Mouse (Mus musculus) lung, adult 18-20 months (tissue): ENCODE results near the gene Ank3.

ENCODE experiments used
- DNase-seq, 2 experiments: peaks; one replicate each; pipeline ENCODE4 v3.0.0; 2022; ENCODE audit warnings: mixed read lengths in 2 of 2

The Ank3 gene

DNA sequence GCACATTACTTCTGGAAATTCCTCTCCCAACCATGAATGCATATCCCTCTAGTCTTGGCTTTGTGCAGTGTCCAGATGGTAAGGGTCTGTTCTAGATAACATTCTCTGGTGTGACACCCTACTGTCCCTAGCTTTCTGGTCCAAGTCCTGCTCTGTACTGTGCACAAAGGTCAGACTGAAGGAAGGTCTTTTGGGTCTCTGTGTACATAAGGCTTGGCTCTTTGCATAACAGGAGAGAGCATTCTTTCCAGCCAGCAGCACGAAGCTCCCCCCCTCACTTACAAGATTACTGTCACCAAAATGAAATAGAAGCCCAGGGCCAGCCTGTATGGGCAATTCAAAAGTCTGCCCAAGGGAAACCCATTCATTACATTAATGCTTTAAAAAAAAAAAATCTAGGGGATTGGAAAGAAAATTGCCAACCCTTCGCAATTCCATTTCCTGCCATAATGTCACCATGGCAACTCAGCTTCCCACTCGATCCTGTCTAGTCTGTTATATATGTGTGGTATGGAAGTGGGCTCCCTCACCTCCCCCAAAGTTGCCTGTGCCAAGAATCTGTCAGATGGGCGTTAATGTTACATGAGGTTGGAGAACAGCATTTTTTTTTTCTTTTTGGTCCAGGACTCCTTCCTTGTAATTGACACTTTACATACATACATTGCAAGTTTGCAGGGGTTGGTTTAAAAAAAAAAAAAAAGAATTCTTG lies 460.5 kb downstream of the Ank3 start:
- no peak for DNase-seq

GRCm38 (mm10) chr10:69859848-69860479 lies 461.4 kb downstream of the Ank3 start:
- no peak for DNase-seq

- DNase-seq: no peak
Measured at GRCm38 (mm10) chr10:69862829-69863228, 464.3 kb downstream of the Ank3 start.

DNA sequence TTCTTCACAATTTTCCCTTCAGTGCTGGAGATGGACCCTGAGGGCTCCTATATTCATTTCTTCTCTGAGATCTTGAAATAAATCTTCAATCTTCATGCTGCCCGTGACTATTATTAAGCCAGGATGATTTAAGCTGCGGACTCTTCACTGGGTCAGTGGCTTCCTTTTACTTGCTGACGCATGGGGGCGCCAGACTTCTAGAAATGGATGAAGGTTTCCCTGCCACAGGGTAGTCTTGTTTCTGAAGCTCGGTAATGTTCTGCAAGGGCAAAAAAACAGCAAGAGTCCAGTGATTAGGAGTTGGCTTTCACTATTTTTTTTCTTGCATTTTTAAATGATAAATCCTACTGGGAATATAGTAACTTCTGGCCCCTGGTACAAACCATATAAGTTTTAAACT lies 471.8 kb downstream of the Ank3 start:
- DNase-seq: peak; percentile 73 to 75

- DNase-seq: no peak
Measured at GRCm38 (mm10) chr10:69870947-69871346, 472.4 kb downstream of the Ank3 start.

DNA sequence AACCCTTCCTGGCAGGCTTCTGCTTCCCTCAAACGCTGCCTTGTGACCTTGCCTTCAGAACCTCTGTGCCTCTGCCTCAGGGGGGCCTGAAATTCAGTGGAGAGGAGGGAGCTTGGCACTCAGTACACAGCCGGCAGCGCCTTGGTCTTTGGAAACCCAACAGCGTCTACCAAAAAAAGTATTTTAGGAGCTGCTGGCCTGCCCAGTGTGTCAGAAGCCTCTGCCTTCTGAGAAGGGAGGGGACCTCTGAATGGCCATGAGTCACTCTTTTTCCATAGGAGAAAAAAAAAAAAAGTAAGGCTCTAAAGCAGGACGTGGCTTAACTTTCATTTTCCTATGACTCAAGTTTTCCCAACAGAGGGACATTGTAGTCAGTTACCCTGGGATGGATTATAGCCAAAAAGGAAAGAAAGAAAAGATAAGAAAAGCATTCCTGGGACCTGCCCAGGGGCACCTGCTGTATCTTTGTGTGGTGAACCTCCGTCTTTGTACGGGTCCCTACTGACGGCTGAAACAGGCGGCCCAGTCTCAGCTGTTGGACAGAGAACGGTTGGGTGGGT lies 473.7 kb downstream of the Ank3 start:
- DNase-seq: peak; percentile 38 to 46

GRCm38 (mm10) chr10:69872892-69873291 lies 474.3 kb downstream of the Ank3 start:
- no peak for DNase-seq

DNA sequence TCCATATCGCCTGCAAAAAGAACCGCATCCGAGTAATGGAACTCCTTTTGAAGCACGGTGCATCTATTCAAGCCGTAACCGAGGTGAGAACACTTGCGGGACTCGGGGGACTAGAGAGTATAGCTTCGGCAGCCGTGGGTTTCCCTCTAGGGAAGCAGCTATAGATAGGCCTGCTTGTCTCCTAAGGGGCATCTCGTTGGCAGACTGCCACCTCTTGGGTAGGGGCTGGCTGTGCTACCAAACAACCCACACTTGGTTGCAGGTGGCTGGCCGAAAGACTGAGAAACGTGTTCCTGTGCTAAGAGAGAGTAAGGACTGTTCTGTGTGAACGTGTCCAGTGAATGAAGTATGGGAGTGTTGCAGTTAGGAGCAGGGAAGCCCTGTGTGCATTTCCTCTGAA lies 476.2 kb downstream of the Ank3 start:
- DNase-seq: no peak

GRCm38 (mm10) chr10:69883935-69884680 lies 485.5 kb downstream of the Ank3 start:
- no peak for DNase-seq

GRCm38 (mm10) chr10:69888399-69888798 lies 489.8 kb downstream of the Ank3 start:
- peak; percentile 71 to 83 for DNase-seq

GRCm38 (mm10) chr10:69889779-69890178 lies 491.2 kb downstream of the Ank3 start:
- DNase-seq: peak in 1 of 2 experiments; percentile 32

- DNase-seq: no peak
Measured at GRCm38 (mm10) chr10:69890389-69890985, 491.9 kb downstream of the Ank3 start.

DNA sequence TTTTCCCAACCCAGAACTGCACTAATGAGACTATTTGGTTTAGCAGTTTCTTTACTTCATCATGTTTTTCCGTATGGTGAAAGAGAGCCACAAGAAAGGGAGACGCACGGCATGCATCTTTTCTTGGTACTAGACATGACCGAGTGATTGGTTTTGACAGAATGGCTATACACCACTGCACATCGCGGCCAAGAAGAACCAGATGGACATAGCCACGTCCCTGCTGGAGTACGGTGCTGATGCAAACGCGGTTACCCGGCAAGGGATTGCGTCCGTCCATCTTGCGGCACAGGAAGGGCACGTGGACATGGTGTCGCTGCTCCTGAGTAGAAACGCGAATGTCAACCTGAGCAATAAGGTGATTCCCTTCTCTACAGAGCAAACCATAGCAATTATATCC lies 493.6 kb downstream of the Ank3 start:
- no peak for DNase-seq

DNA sequence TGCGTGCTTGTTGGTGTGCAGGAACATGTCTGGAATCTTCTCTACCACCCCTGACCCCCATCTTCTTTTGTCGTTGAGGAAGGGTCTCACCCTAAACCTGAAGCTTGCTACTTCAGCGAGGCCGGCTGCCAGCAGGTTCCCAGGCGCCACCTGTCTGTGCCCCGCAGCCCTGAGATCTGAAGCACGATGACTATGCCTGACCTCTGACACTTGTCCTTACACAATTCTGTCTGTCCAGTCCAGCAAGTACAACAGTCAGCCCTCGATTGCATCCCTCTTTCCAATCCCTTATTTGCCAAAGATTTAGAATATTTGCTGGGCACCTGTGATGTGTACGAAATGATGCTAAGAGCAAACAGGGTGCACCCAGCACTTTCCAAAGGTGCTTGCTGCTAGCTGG lies 497.0 kb downstream of the Ank3 start:
- no peak for DNase-seq

DNA sequence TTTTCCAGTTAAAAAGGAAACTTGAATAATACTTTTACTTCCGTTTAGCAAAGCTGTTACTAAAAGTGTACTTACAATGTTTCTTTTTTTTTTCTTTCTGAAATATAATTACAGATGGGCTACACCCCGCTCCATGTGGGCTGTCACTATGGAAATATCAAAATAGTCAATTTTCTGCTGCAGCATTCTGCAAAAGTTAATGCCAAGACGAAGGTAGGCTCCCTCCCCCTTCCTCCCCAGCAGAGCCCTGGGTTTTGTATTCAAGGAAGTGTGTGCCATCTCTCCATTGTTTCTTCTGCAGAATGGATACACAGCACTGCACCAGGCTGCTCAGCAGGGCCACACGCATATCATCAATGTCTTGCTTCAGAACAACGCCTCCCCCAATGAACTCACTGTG lies 499.4 kb downstream of the Ank3 start:
- DNase-seq: no peak

DNA sequence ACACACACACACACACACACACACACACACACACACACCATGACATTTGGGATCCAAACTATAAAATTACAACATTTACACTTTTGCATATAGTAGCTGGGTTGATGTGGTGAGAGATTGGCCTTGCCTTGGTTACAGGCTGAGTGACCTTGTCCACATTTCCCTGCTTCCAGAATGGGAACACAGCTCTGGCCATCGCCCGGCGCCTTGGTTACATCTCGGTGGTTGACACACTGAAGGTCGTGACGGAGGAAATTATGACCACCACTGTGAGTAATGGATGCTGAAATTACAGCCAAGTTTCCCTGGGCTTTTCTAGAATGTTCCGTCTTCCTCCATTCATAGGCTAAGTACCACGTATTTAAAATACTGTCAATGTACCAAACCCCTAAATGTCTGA lies 500.2 kb downstream of the Ank3 start:
- no peak for DNase-seq

GRCm38 (mm10) chr10:69899788-69900187 lies 501.2 kb downstream of the Ank3 start:
- no peak for DNase-seq

GRCm38 (mm10) chr10:69902024-69902423 lies 503.5 kb downstream of the Ank3 start:
- no peak for DNase-seq

- no peak for DNase-seq
Measured at GRCm38 (mm10) chr10:69904321-69904720, 505.7 kb downstream of the Ank3 start.

GRCm38 (mm10) chr10:69907795-69908764 lies 509.5 kb downstream of the Ank3 start:
- DNase-seq: peak; percentile 28 to 51

DNA sequence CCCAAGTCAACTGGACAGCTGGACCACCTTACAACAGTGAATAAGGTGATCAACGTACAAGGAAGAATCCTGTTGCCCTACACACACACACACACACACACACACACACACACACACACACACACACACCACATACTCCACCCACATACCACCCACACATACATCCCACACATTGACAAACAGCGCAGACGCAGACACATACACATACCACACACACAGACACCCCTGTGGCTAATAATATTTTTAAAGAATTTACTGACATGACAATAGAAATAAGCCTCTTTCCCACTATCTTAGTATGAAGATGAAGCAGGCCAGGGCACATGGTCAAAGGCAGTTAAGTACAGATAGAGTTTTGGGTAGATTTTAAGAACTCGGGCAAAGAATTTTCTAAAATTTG lies 511.3 kb downstream of the Ank3 start:
- no peak for DNase-seq

- DNase-seq: peak; percentile 88 to 93
Measured at GRCm38 (mm10) chr10:69910304-69910703, 511.7 kb downstream of the Ank3 start.
